Mouse (Mus musculus): ENCODE results near the gene Usp21. TPM values are rescaled to one million over a fixed set of nuclear protein-coding genes. Genes with fewer than 3 reads are reported as not detected.

Usp21 gene
- polyA plus RNA-seq, 1 experiment from 2014 or later, result 63.0 TPM

DNA sequence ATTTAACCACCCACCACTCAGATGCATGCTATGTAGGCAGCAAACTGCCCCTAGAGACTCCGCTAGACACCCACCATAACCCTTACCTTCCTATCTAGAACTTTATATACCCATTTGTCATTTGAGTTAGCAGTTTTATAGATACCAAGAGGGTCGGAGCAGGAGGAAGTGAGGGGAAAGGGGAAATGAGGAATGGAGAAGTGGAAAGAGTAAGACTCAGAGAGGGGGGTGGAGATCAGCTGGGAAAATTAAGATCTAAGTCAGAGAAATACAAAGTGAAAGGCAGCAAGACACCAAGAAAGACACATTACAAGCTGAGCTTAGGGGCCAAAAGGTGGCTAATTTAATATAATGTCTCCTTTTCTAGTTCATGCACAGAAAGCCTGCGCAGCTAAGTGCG lies 53.3 kb downstream of the Usp21 start:
- no peaks in the 10 kb centered on the region for H3K9me3 ChIP-seq (ENCODE audit: control insufficient read depth, low read length)
- H3K36me3 ChIP-seq (ENCODE audit: control insufficient read depth, insufficient read depth, low read length), result peaks cover 64% of the 10 kb centered on the region
- H3K4me2 ChIP-seq (ENCODE audit: low read length), result no peak overlapping the region
- no peak for ATAC-seq (replicated peaks; ENCODE audit: low FRiP score, low TSS enrichment, low read depth)
- no peak for DNase-seq (ENCODE audit: low spot score)
- H3K9ac ChIP-seq (ENCODE audit: low read length), result no peak overlapping the region
- no peaks in the 10 kb centered on the region for H3K4me1 ChIP-seq (replicated peaks; ENCODE audit: control insufficient read depth, insufficient read depth, low read length)
- no peak overlapping the region; the same call in 1 of the 2 replicates for H3K27ac ChIP-seq (ENCODE audit: low read depth)
- H3K4me3 ChIP-seq (ENCODE audit: low read depth, low read length), result no peak overlapping the region
- WGBS, result 77% methylated on average over 4 of the region's 4 CpGs
- no peaks in the 10 kb centered on the region for H3K27me3 ChIP-seq (replicated peaks; ENCODE audit: control insufficient read depth, insufficient read depth, low read length)

DNA sequence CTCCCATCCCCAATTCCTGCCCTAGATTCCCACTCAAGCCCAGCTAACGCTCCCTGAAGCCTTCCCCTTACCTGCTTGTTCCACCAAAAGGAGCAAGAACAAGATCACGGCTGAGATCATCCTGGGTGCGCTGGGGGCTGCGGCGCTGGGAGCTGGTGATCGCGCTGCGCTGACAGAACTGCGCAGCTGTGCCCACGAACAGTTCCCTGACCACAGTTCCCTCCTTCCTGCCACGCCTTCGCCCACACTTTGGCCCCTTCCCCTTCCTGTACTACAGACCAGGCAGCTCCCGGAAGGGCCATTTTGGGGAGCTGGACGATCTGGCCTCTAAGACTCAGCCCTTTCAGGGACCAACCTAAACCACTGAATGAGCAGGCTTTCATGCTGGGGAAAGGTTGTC lies 53.7 kb downstream of the Usp21 start, which contains the start of gene Fcer1g:
Fcer1g (minus strand) TSS at position 240 of the 400 bp plus-strand sequence.
- Histone ChIP-seq H3K4me3 (ENCODE audit: low read depth, low read length) (no peak within 1 kb of the TSS), H3K4me2 (ENCODE audit: low read length) (no peak within 1 kb of the TSS), H3K36me3 (ENCODE audit: control insufficient read depth, insufficient read depth, low read length) (peaks cover 60% of the 10 kb centered on the region), H3K27me3 (replicated peaks; ENCODE audit: control insufficient read depth, insufficient read depth, low read length) (no peaks in the 10 kb centered on the region), H3K9me3 (ENCODE audit: control insufficient read depth, low read length) (no peaks in the 10 kb centered on the region), H3K9ac (ENCODE audit: low read length) (no peak within 1 kb of the TSS), H3K4me1 (replicated peaks; ENCODE audit: control insufficient read depth, insufficient read depth, low read length) (no peaks in the 10 kb centered on the region), H3K27ac (ENCODE audit: low read depth) (no peak within 1 kb of the TSS; the same call in 1 of the 2 replicates)
- ATAC-seq (replicated peaks; ENCODE audit: low FRiP score, low TSS enrichment, low read depth) (no peak), DNase-seq (ENCODE audit: low spot score) (no peak)
- WGBS, result 89% methylated on average over 14 of the region's 14 CpGs

DNA sequence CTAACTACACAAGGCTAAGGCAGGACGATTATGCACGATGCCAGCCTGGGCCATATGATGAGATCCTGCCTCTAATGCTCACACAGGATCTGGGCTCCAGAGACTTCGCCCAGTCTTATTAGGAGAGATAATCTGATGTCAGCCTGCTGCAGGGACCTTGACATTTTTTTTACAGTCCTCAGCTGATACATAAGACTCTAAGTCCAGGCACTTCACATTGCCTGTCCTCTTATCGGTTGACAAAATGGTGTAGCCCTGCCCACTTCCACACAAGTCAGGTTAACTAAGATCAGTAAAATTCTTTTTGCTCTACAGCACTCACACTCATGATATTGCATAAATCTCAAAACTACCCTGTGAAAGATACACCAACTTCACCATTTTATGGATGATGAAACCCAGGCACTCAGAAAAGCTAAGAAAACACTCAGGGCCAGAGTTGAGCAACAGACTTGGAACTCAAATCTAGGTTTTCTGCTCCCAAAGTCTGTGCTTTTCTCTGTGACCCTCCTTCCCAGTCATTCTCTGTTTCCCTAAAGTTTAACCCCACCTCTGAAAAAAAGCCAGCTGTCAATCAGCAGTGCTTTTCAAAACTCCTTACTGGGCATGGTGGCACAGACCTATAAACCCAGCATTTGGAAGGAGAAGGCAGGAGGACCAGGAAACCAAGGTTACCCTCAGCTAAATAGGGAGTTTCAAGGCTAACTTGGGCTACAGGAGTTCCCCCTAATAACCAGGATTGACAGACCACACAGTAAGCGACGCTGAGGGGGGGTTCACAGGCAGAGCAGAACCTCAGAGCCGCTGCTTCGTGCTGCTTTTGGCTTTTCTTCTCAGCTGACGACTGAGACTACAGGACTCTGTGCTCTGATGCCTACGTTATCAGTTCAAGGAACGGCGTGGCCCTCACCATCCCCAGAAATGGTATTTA lies 54.7 kb downstream of the Usp21 start:
- Histone ChIP-seq H3K9me3 (ENCODE audit: control insufficient read depth, low read length) (no peaks in the 10 kb centered on the region), H3K36me3 (ENCODE audit: control insufficient read depth, insufficient read depth, low read length) (peaks cover 49% of the 10 kb centered on the region), H3K27me3 (replicated peaks; ENCODE audit: control insufficient read depth, insufficient read depth, low read length) (no peaks in the 10 kb centered on the region), H3K27ac (ENCODE audit: low read depth) (no peak overlapping the region), H3K9ac (ENCODE audit: low read length) (no peak overlapping the region), H3K4me2 (ENCODE audit: low read length) (no peak overlapping the region), H3K4me3 (ENCODE audit: low read depth, low read length) (no peak overlapping the region), H3K4me1 (replicated peaks; ENCODE audit: control insufficient read depth, insufficient read depth, low read length) (no peaks in the 10 kb centered on the region)
- 79% methylated on average over 12 of the region's 12 CpGs for WGBS
- no peak for DNase-seq (ENCODE audit: low spot score)
- no peak for ATAC-seq (replicated peaks; ENCODE audit: low FRiP score, low TSS enrichment, low read depth)

DNA sequence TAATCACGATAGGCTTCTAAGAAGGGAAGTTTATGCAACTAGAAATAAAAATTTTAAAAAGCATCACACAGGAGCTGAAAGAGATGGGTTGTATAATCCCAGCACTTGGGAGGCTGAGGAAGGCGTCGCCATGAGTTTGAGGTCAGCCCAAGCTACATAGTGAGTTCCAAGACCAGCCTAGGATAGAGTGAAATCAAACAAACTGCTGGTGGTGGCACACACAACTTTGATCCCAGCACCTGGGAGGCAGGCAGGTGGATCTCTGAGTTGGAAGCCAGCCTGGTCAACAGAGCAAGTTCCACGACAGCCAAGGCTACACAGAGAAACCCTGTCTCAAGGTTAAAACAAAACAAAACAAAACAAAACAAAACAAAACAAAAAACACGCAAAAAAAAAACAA lies 55.4 kb downstream of the Usp21 start:
- 84% methylated on average over 5 of the region's 5 CpGs for WGBS
- no peak for DNase-seq (ENCODE audit: low spot score)
- Histone ChIP-seq H3K27ac (ENCODE audit: low read depth) (no peak overlapping the region), H3K36me3 (ENCODE audit: control insufficient read depth, insufficient read depth, low read length) (peaks cover 42% of the 10 kb centered on the region), H3K9me3 (ENCODE audit: control insufficient read depth, low read length) (no peaks in the 10 kb centered on the region), H3K4me2 (ENCODE audit: low read length) (no peak overlapping the region), H3K4me1 (replicated peaks; ENCODE audit: control insufficient read depth, insufficient read depth, low read length) (no peaks in the 10 kb centered on the region), H3K27me3 (replicated peaks; ENCODE audit: control insufficient read depth, insufficient read depth, low read length) (no peaks in the 10 kb centered on the region), H3K9ac (ENCODE audit: low read length) (no peak overlapping the region), H3K4me3 (ENCODE audit: low read depth, low read length) (no peak overlapping the region)
- ATAC-seq (replicated peaks; ENCODE audit: low FRiP score, low TSS enrichment, low read depth), result no peak

Other genes with a start within 250 kb of the Usp21 start
- 10.7 and 12.7 TPM in 2 replicates for gene Fcgr3, start 223.1 kb downstream of the Usp21 start, polyA plus RNA-seq (2014; fragmentation: Nextera tagmentation; extraction: Ambion mirVana)
- 1.5 and 2.1 TPM in 2 replicates for gene Cfap126, start 174.1 kb downstream of the Usp21 start, polyA plus RNA-seq (2014; fragmentation: Nextera tagmentation; extraction: Ambion mirVana)
- gene Sdhc, start 137.4 kb downstream of the Usp21 start, polyA plus RNA-seq (2014; fragmentation: Nextera tagmentation; extraction: Ambion mirVana), result 341 and 347 TPM in 2 replicates
- 0.48 and 0.49 TPM in 2 replicates for gene Mpz, start 137.3 kb downstream of the Usp21 start, polyA plus RNA-seq (2014; fragmentation: Nextera tagmentation; extraction: Ambion mirVana)
- 21.9 and 29.2 TPM in 2 replicates for gene Pcp4l1, start 91.7 kb downstream of the Usp21 start, polyA plus RNA-seq (2014; fragmentation: Nextera tagmentation; extraction: Ambion mirVana)
- gene Nr1i3, start 74.0 kb downstream of the Usp21 start, polyA plus RNA-seq (2014; fragmentation: Nextera tagmentation; extraction: Ambion mirVana), result 0.55 and 1.7 TPM in 2 replicates
- 27.2 and 31.5 TPM in 2 replicates for gene Tomm40l, start 65.5 kb downstream of the Usp21 start, polyA plus RNA-seq (2014; fragmentation: Nextera tagmentation; extraction: Ambion mirVana)
- gene Apoa2, start 62.9 kb downstream of the Usp21 start, polyA plus RNA-seq (2014; fragmentation: Nextera tagmentation; extraction: Ambion mirVana), result 2.5 and 5.2 TPM in 2 replicates
- gene Fcer1g, start 53.6 kb downstream of the Usp21 start, polyA plus RNA-seq (2014; fragmentation: Nextera tagmentation; extraction: Ambion mirVana), result 47.0 and 55.3 TPM in 2 replicates
- 5.0 and 6.1 TPM in 2 replicates for gene Adamts4, start 37.6 kb downstream of the Usp21 start, polyA plus RNA-seq (2014; fragmentation: Nextera tagmentation; extraction: Ambion mirVana)
- 247 and 258 TPM in 2 replicates for gene Ndufs2, start 36.6 kb downstream of the Usp21 start, polyA plus RNA-seq (2014; fragmentation: Nextera tagmentation; extraction: Ambion mirVana)
- gene B4galt3, start 17.7 kb downstream of the Usp21 start, polyA plus RNA-seq (2014; fragmentation: Nextera tagmentation; extraction: Ambion mirVana), result 65.5 and 68.4 TPM in 2 replicates
- 48.6 and 51.5 TPM in 2 replicates for gene Ppox, start 6.8 kb downstream of the Usp21 start, polyA plus RNA-seq (2014; fragmentation: Nextera tagmentation; extraction: Ambion mirVana)
- 105 and 114 TPM in 2 replicates for gene Ufc1, start 7.0 kb upstream of the Usp21 start, polyA plus RNA-seq (2014; fragmentation: Nextera tagmentation; extraction: Ambion mirVana)
- 43.8 and 51.1 TPM in 2 replicates for gene Dedd, start 41.2 kb upstream of the Usp21 start, polyA plus RNA-seq (2014; fragmentation: Nextera tagmentation; extraction: Ambion mirVana)
- gene Nit1, start 57.7 kb upstream of the Usp21 start, polyA plus RNA-seq (2014; fragmentation: Nextera tagmentation; extraction: Ambion mirVana), result 31.1 and 34.6 TPM in 2 replicates
- 48.2 and 51.4 TPM in 2 replicates for gene Pfdn2, start 57.7 kb upstream of the Usp21 start, polyA plus RNA-seq (2014; fragmentation: Nextera tagmentation; extraction: Ambion mirVana)
- gene Klhdc9, start 72.8 kb upstream of the Usp21 start, polyA plus RNA-seq (2014; fragmentation: Nextera tagmentation; extraction: Ambion mirVana), result 1.5 and 1.7 TPM in 2 replicates
- gene Nectin4, start 82.1 kb upstream of the Usp21 start, polyA plus RNA-seq (2014; fragmentation: Nextera tagmentation; extraction: Ambion mirVana), result 2.6 and 2.8 TPM in 2 replicates
- gene Arhgap30, start 101.0 kb upstream of the Usp21 start, polyA plus RNA-seq (2014; fragmentation: Nextera tagmentation; extraction: Ambion mirVana), result 1.1 and 1.3 TPM in 2 replicates
- 73.7 and 83.4 TPM in 2 replicates for gene Usf1, start 123.3 kb upstream of the Usp21 start, polyA plus RNA-seq (2014; fragmentation: Nextera tagmentation; extraction: Ambion mirVana)
- 2.8 and 3.4 TPM in 2 replicates for gene Tstd1, start 130.9 kb upstream of the Usp21 start, polyA plus RNA-seq (2014; fragmentation: Nextera tagmentation; extraction: Ambion mirVana)
- 88.7 and 92.1 TPM in 2 replicates for gene F11r, start 149.5 kb upstream of the Usp21 start, polyA plus RNA-seq (2014; fragmentation: Nextera tagmentation; extraction: Ambion mirVana)
- gene Alyref2, start 215.5 kb upstream of the Usp21 start, polyA plus RNA-seq (2014; fragmentation: Nextera tagmentation; extraction: Ambion mirVana), result 10.9 and 12.3 TPM in 2 replicates
- gene Itln1, start 247.3 kb upstream of the Usp21 start, polyA plus RNA-seq (2014; fragmentation: Nextera tagmentation; extraction: Ambion mirVana), result not detected in 2 replicates